Mouse (Mus musculus) left cerebral cortex, postnatal 14 days (tissue): ENCODE measurements around the gene Bdp1. TPM values are rescaled to one million over a fixed set of nuclear protein-coding genes. Genes with fewer than 3 reads are reported as not detected.
A peak's percentile ranks its signal among the peaks of the same experiment; 100 is the strongest.

Source experiments
- DNase-seq, 2 experiments: peaks; one replicate each; pipeline ENCODE4 v3.0.0; 2021 to 2022; ENCODE audit warnings: low spot score in 2 of 2, mixed read lengths in 1 of 2
- intact Hi-C: fragments of 180-260 bp; cut with DNase I; formaldehyde crosslinking; loops from one replicate; pipeline ENCODE4 v1.15.1; 2025
- total RNA-seq, 2 experiments: library from RNA; stranded (reverse); gene quantifications; 2 replicates each; pipeline ENCODE4 v1.2.3; 2021

Bdp1 gene
- total RNA-seq, 2 experiments from 2014 or later, result 36.0 to 38.5 TPM

- intact Hi-C loops, result loop anchor here (10.0 kb wide), 1 partner anchor 660 kb away; no protein-coding TSS in a partner anchor
- peak; percentile 83 to 89 for DNase-seq
Observed at GRCm38 (mm10) chr13:100014906-100015895, 88.7 kb downstream of the Bdp1 start, which contains the start of gene Mccc2. Gene Mccc2 (minus strand): TSS chr13:100015639.

- DNase-seq, result no peak
- intact Hi-C loops, result no loop called here
Observed at GRCm38 (mm10) chr13:100005911-100006496, 97.9 kb downstream of the Bdp1 start.

DNA sequence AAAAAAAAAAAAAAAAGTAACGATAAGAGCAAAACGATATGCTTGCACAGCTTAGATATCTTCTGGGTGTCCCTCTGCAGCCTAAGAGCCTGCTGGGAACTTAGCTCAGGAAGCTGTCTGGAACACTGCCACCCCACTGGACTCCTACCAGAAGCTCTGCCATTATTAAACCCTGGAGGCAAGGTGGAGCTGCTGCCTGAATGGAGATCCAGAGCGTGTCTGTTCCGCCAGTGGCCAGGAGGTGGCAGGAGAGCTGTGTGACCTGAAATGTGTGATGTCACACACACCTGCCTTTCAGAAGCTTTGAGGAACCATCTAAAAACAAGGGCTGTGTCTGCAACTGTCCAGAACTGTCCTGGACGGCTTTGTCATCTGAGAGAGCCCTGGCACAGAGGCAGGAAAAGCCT lies 102.1 kb downstream of the Bdp1 start:
- intact Hi-C loops, result no loop called here

DNA sequence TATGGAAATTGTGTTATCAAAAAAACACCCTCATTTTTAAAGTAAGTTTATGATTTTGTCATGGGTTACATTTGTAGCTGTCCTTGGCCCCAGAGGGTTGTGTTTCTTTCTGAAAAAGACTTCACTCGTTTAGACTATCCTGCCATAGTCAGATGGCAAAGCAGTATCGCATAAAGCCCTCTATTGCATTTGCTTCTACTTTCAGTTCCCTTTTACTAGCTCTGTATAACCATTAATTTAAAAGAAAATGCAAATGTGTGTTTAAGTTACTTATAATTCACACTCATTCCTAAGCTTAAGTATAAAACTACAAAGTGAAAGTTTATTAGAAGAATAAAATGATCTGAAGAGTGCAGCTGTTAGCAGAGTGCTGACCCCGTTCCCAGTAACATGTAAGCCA lies 104.8 kb downstream of the Bdp1 start:
- intact Hi-C loops, result loop anchor here (5.0 kb wide), 1 partner anchor 132 kb away; no protein-coding TSS in a partner anchor
- no peak for DNase-seq

More for the DNA sequence above, 102.1 kb downstream of the Bdp1 start:
- peak; percentile 80 to 90 for DNase-seq

DNA sequence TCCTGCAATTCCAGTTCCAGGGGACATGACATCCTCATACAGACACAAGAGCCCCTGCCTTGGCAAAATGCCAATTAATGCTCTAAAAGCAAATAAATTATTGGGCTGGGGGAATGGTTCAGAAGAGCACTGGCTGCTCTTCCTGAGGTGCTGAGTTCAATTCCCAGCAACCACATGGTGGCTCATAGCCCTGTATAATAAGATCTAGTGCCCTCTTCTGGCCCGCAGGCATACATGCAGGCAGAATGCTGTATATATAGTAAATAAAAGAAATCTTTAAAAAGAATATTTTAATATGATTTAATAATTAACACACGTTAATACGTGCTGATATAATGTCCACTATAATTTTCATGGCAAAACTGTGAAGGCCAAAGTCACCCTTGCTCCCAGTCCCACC lies 105.8 kb downstream of the Bdp1 start:
- DNase-seq, result no peak

GRCm38 (mm10) chr13:99989592-99989991 lies 114.3 kb downstream of the Bdp1 start:
- intact Hi-C loops, result no loop called here
- DNase-seq, result no peak

More for the DNA sequence above, 105.8 kb downstream of the Bdp1 start:
- intact Hi-C loops, result loop anchor here (5.0 kb wide), 1 partner anchor 131 kb away; no protein-coding TSS in a partner anchor

DNA sequence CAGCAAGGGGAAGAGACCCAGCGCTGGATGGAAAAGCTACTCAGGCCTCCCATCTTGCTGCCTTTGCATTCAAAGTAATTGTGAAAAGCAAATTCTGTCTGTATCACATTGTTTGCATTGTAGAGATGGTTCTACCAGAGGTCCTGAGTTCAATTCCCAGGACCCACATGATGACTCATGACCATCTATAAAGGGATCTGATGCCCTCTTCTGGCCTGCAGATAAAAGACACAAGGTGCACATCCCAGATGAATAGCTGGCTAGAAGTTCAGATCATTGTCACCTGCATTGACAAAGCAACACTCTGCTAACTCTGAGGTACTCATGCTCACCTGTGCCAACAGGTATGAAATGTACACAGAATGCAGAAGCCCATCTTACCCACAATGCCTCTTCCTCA lies 120.5 kb downstream of the Bdp1 start:
- intact Hi-C loops, result no loop called here
- DNase-seq, result no peak

DNA sequence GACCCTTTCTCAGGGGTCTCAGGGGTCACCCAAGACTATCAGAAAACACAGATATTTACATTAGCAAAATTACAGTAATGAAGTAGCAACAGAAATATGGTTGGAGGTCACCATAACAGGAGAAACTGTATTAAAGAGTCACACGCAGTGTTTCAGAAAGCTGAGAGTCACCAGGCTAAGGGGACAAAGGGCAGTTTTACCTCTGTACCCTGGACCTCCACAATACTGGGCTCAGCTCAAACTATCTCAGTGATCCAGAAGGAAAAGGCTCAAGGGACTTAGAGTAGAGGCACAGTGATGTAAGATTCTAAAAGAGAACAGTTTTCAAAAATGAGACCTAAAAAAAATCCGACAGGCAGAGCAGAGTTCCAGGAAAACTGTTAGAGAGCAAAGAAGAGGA lies 124.5 kb downstream of the Bdp1 start:
- DNase-seq, result peak in 1 of 2 experiments; percentile 31
- intact Hi-C loops, result no loop called here

DNA sequence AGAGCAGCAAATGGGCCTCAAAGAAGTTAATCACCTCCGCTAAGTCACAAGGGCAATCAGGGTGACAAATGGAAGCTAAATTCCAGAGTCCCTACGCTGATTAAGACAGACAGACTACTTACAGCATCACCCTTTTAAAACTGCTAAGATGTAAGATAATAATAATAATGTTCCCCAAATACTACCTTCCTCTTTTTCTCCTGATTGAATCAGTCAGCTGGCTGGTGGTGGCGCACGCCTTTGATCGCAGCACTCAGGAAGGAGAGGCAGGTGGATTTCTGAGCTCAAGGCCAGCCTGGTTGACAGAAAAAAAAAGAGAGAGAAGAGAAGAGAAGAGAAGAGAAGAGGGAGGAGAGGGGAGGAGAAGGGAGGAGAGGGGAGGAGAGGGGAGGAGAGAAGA lies 133.8 kb downstream of the Bdp1 start:
- intact Hi-C loops, result no loop called here
- DNase-seq, result no peak

Other genes with a start within 250 kb of the Bdp1 start
- gene Cartpt, start 203.0 kb downstream of the Bdp1 start, total RNA-seq, result 10 to 100 TPM; 42.9 to 43.9 TPM
- gene Mccc2, start 88.4 kb downstream of the Bdp1 start, total RNA-seq, result 10 to 100 TPM; 23.9 to 26.2 TPM
- 10 to 100 TPM; 29.5 to 35.2 TPM for gene Serf1, start 3.9 kb upstream of the Bdp1 start, total RNA-seq
- 10 to 100 TPM; 32.3 to 34.6 TPM for gene Smn1, start 20.8 kb upstream of the Bdp1 start, total RNA-seq
- under 1 TPM; 0.24 to 0.34 TPM for gene Naip2, start 98.0 kb upstream of the Bdp1 start, total RNA-seq
- under 1 TPM; 0.15 to 0.24 TPM for gene Naip5, start 142.3 kb upstream of the Bdp1 start, total RNA-seq
- gene Naip6, start 213.6 kb upstream of the Bdp1 start, total RNA-seq, result under 1 TPM; 0.17 to 0.18 TPM